Mouse (Mus musculus) forebrain, embryonic 16.5 days (tissue): ENCODE data around the gene Crtc2. TPM values are rescaled to one million over a fixed set of nuclear protein-coding genes. Genes with fewer than 3 reads are reported as not detected.
"Not testable (repeated sequence)": the region's sequence is repeated elsewhere in the genome, so short reads cannot be mapped to it uniquely, and the experiment has no call there.

ENCODE experiments used
- ATAC-seq: fragments of 200-750 bp; cut with Nextera tagmentation; 2 replicates; pipeline ENCODE4 v1.8.0; 2017; ENCODE audit warnings: mild to moderate bottlenecking, moderate library complexity
- H3K27ac ChIP-seq: fragments of 300-500 bp; sonication (generic); 2 replicates; pipeline ENCODE4 v1.5.1; 2014; ENCODE audit warnings: low read length, control low read depth
- H3K27me3 ChIP-seq: fragments of 300-500 bp; sonication (generic); replicated peaks from 2 replicates; pipeline ENCODE4 v1.6.1; 2014; ENCODE audit warnings: low read length; ENCODE audit not compliant: control insufficient read depth, insufficient read depth
- H3K36me3 ChIP-seq: fragments of 300-500 bp; sonication (generic); 2 replicates; pipeline ENCODE4 v1.6.1; 2014; ENCODE audit not compliant: control insufficient read depth, insufficient read depth
- H3K4me1 ChIP-seq: fragments of 300-500 bp; sonication (generic); replicated peaks from 2 replicates; pipeline ENCODE4 v1.6.1; 2014; ENCODE audit warnings: low read length; ENCODE audit not compliant: control insufficient read depth, insufficient read depth
- H3K4me2 ChIP-seq: fragments of 300-500 bp; sonication (generic); 2 replicates; pipeline ENCODE4 v1.6.1; 2014; ENCODE audit warnings: mild to moderate bottlenecking, low read length, control low read depth
- H3K4me3 ChIP-seq: fragments of 300-500 bp; sonication (generic); replicated peaks from 2 replicates; pipeline ENCODE4 v1.5.1; 2014; ENCODE audit warnings: mild to moderate bottlenecking, low read length, control low read depth
- H3K9ac ChIP-seq: fragments of 300-500 bp; sonication (generic); replicated peaks from 2 replicates; pipeline ENCODE4 v1.6.1; 2014; ENCODE audit warnings: low read depth, low read length, control low read depth
- H3K9me3 ChIP-seq: fragments of 300-500 bp; sonication (generic); 2 replicates; pipeline ENCODE4 v1.6.1; 2016; ENCODE audit warnings: low read length; ENCODE audit not compliant: control insufficient read depth
- WGBS: fragments of 180-500 bp; shearing (Covaris S2); extraction: QIAGEN DNeasy Blood & Tissue Kit; methylation state at CpG from one replicate; pipeline ENCODE4 v1.1.7; 2014; 5-methylcytosine and 5-hydroxymethylcytosine counted together
- polyA plus RNA-seq: library from polyadenylated mRNA; unstranded; fragments of >200 nt; fragmentation: Nextera tagmentation; extraction: Ambion mirVana; gene quantifications from 2 replicates; pipeline ENCODE4 v1.2.1, GENCODE M21; 2015

Crtc2 gene
- polyA plus RNA-seq, 1 experiment from 2014 or later: 23.2 TPM

GRCm38 (mm10) chr3:90241251-90241650, 12.7 kb upstream of the Crtc2 start:
- H3K36me3 ChIP-seq: no peaks in the 10 kb centered on the region
- no peak overlapping the region for H3K9ac ChIP-seq
- H3K4me3 ChIP-seq: no peak overlapping the region
- no peaks in the 10 kb centered on the region for H3K9me3 ChIP-seq
- WGBS: 97% methylated on average over 2 of the region's 2 CpGs
- H3K4me1 ChIP-seq: peaks cover 13% of the 10 kb centered on the region
- no peak overlapping the region for H3K27ac ChIP-seq
- H3K27me3 ChIP-seq: no peaks in the 10 kb centered on the region
- no peak for ATAC-seq
- H3K4me2 ChIP-seq: no peak overlapping the region

DNA sequence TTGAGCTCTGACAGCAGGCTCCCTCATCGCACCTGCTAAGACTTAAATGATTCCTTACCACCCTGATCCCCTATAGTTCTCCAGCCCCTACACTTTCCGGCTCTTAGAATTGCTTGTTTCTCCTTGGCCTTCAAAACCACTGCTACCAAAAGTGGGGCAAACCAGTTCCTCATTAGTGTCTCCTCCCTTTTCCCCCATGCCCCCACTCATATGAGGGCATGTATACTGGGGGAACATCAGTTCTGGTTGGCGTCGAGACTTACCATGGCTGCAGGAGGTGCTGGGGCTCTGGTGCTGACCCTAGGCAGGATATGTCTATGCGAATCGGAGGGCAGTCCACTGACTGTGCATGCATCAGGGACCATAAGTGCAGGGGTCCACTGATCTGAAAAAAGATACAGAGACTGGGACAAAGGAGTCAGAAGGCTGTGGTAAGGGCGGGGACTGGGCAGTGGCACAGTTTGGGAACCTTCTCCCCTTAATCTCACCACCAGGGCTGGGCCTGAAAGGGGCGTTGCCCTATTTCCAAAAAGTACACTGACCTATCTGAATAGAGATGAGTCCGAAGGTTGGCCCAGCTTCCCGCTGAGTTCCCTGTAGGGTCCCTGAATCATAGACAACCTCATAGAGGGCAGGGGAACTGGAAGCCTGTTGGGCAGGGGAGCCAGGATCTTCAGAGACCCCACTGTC, 12.1 kb upstream of the Crtc2 start:
- no peak for ATAC-seq
- Histone ChIP-seq H3K27me3 (no peaks in the 10 kb centered on the region), H3K36me3 (no peaks in the 10 kb centered on the region), H3K27ac (no peak overlapping the region), H3K4me1 (peaks cover 13% of the 10 kb centered on the region), H3K9ac (no peak overlapping the region), H3K4me2 (no peak overlapping the region), H3K9me3 (no peaks in the 10 kb centered on the region), H3K4me3 (no peak overlapping the region)
- 87% methylated on average over 10 of the region's 10 CpGs for WGBS

GRCm38 (mm10) chr3:90242984-90243775, 10.8 kb upstream of the Crtc2 start, which contains the start of gene Creb3l4:
TSS of gene Creb3l4 (minus strand) at chr3:90243512.
- Histone ChIP-seq H3K9me3 (no peaks in the 10 kb centered on the region), H3K36me3 (no peaks in the 10 kb centered on the region), H3K4me3 (peak within 1 kb of the TSS; percentile 42), H3K27me3 (no peaks in the 10 kb centered on the region), H3K27ac (no peak within 1 kb of the TSS), H3K9ac (peak within 1 kb of the TSS; percentile 48), H3K4me2 (peak within 1 kb of the TSS; percentile 66), H3K4me1 (peaks cover 17% of the 10 kb centered on the region)
- peak; percentile 60 for ATAC-seq
- 2% methylated on average over 19 of the region's 19 CpGs for WGBS

- H3K27me3 ChIP-seq: no peaks in the 10 kb centered on the region
- ATAC-seq: no peak
- H3K9me3 ChIP-seq: no peaks in the 10 kb centered on the region
- no peak overlapping the region for H3K27ac ChIP-seq
- WGBS: 49% methylated on average over 2 of the region's 2 CpGs
- H3K4me2 ChIP-seq: no peak overlapping the region
- H3K4me1 ChIP-seq: peaks cover 24% of the 10 kb centered on the region
- no peak overlapping the region for H3K9ac ChIP-seq
- H3K36me3 ChIP-seq: no peaks in the 10 kb centered on the region
- H3K4me3 ChIP-seq: no peak overlapping the region
These were observed 8.6 kb upstream of the Crtc2 start for GRCm38 (mm10) chr3:90245406-90245805.

- no peaks in the 10 kb centered on the region for H3K9me3 ChIP-seq
- H3K4me3 ChIP-seq: peak overlapping the region; percentile 63
- H3K4me1 ChIP-seq: peaks cover 23% of the 10 kb centered on the region
- peak overlapping the region; percentile 58 for H3K27ac ChIP-seq
- 0 out of 2 replicates have a peak, but pooled peaks have one; percentile 9 for ATAC-seq
- no peaks in the 10 kb centered on the region for H3K27me3 ChIP-seq
- H3K36me3 ChIP-seq: no peaks in the 10 kb centered on the region; the same call in 1 of the 2 replicates
- H3K9ac ChIP-seq: peak overlapping the region; percentile 72
- 0% methylated on average over 3 of the region's 3 CpGs for WGBS
- H3K4me2 ChIP-seq: peak overlapping the region; percentile 75
These were observed 6.4 kb upstream of the Crtc2 start for GRCm38 (mm10) chr3:90247630-90247959.

DNA sequence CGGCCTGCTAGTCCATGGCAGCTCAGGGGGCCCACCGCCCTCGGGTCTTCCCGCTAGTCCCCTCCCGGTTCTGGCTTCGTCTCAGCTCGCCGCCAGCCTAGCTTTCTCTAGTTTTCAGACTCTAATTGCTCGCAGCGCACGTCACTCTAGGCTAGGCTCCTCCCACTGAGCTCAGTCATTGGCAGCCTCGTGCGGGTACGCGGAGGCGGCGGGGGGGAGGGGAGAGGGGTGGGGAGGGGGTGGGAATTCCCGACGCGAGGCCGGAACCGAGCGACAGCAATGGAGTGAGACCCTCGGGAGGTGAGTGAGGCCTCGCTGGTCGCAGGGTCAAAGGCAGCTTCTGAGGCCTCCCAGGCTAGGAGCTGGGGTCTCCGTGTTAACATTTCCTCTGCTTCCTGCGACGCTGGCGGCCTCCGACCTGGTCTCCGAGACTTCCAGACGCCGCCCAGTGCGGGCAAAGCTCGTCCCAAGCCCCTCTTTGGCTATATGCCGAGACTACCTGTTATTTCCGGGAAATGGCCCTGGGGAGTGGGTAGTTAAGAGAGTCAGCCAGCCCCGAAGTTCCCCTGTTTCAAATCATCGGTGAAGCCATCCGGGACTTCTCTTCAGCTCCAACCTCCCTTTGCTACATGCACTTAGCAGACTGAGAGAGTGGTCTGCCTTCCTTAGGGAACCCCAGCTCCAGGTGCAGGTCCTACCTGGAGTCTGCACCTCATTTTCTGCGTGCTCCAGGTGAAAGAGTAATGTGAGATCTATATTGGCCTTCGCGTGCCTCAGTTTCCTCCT, 5.8 kb upstream of the Crtc2 start, which contains the start of gene Slc39a1:
Slc39a1 (plus strand) TSS at position 213 of the 786 bp plus-strand sequence.
- H3K36me3 ChIP-seq: no peaks in the 10 kb centered on the region; the same call in 1 of the 2 replicates
- ATAC-seq: peak; percentile 96
- H3K4me1 ChIP-seq: peaks cover 18% of the 10 kb centered on the region
- no peaks in the 10 kb centered on the region for H3K27me3 ChIP-seq
- H3K4me2 ChIP-seq: peak within 1 kb of the TSS; percentile 75
- WGBS: under 1% methylated on average over 39 of the region's 44 CpGs
- no peaks in the 10 kb centered on the region for H3K9me3 ChIP-seq
- peak within 1 kb of the TSS; percentile 58 for H3K27ac ChIP-seq
- peak within 1 kb of the TSS; percentile 63 for H3K4me3 ChIP-seq
- peak within 1 kb of the TSS; percentile 72 for H3K9ac ChIP-seq

- ATAC-seq: no peak
- Histone ChIP-seq H3K9ac (peak overlapping the region; percentile 72), H3K4me1 (peaks cover 14% of the 10 kb centered on the region), H3K9me3 (no peaks in the 10 kb centered on the region), H3K27me3 (no peaks in the 10 kb centered on the region), H3K4me3 (peak overlapping the region; percentile 63), H3K4me2 (peak overlapping the region; percentile 75), H3K36me3 (no peaks in the 10 kb centered on the region; the same call in 1 of the 2 replicates), H3K27ac (no peak overlapping the region)
- 6% methylated on average over 10 of the region's 10 CpGs for WGBS
These were observed 5.2 kb upstream of the Crtc2 start for GRCm38 (mm10) chr3:90248746-90249100.

DNA sequence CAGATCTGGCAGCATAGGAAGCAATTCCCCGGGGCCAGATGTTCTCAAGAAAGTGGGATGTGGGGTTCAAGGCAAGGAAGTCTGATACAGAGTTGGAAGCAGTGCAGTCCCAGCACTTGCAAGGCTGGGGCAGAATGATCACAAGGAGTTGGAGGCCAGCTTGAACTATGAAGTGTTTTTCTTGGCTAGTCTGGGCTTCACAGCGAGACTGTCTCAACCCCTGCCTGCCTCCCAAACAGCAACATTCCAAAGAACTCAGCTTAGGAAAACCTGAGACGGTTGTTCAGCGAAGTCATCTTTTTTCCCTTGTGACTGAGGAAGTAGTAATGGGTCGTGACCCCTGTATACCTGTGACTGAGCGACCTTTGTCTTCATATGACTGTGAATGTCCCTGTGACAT, 3.2 kb upstream of the Crtc2 start:
- H3K4me1 ChIP-seq: peaks cover 22% of the 10 kb centered on the region
- H3K9me3 ChIP-seq: no peaks in the 10 kb centered on the region
- ATAC-seq: no peak
- H3K27me3 ChIP-seq: no peaks in the 10 kb centered on the region
- H3K4me3 ChIP-seq: no peak overlapping the region
- 94% methylated on average over 6 of the region's 6 CpGs for WGBS
- H3K9ac ChIP-seq: no peak overlapping the region
- no peaks in the 10 kb centered on the region; the same call in 1 of the 2 replicates for H3K36me3 ChIP-seq
- H3K4me2 ChIP-seq: no peak overlapping the region
- no peak overlapping the region for H3K27ac ChIP-seq

DNA sequence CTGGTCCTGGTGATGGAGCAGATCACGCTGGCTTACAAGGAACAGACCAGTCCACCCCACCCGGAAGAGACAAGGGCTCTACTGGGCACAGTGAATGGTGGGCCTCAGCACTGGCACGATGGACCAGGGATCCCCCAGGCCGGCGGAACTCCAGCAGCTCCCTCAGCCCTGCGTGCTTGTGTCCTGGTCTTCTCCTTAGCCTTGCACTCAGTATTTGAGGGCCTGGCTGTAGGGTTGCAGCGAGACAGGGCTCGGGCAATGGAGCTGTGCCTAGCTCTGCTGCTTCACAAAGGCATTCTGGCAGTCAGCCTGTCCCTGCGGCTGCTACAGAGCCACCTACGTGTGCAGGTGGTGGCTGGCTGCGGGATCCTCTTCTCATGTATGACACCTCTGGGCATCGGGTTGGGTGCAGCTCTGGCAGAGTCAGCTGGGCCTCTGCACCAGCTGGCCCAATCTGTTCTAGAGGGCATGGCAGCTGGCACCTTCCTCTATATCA, 2.2 kb upstream of the Crtc2 start:
- H3K4me2 ChIP-seq, H3K36me3 ChIP-seq, H3K9me3 ChIP-seq, H3K4me3 ChIP-seq, H3K27me3 ChIP-seq, H3K9ac ChIP-seq, ATAC-seq, H3K27ac ChIP-seq: not testable (repeated sequence)
- H3K4me1 ChIP-seq: peaks cover 27% of the 10 kb centered on the region
- 95% methylated on average over 7 of the region's 12 CpGs for WGBS
